Mouse (Mus musculus): ENCODE results near the gene Spty2d1. TPM values are rescaled to one million over a fixed set of nuclear protein-coding genes. Genes with fewer than 3 reads are reported as not detected.
A peak's percentile ranks its signal among the peaks of the same experiment; 100 is the strongest.
"Not testable (repeated sequence)": the region's sequence is repeated elsewhere in the genome, so short reads cannot be mapped to it uniquely, and the experiment has no call there.

Spty2d1 gene
- polyA plus RNA-seq, 1 experiment from 2014 or later: 15.2 TPM

GRCm38 (mm10) chr7:46999983-47000643, 8.1 kb downstream of the Spty2d1 start:
- Histone ChIP-seq H3K4me2 (ENCODE audit: low read depth, low read length) (no peak overlapping the region), H3K9me3 (ENCODE audit: control insufficient read depth, low read length) (no peaks in the 10 kb centered on the region), H3K27ac (ENCODE audit: low read length) (peak overlapping the region; percentile 33), H3K9ac (ENCODE audit: low read depth, low read length) (no peak overlapping the region), H3K4me1 (ENCODE audit: control insufficient read depth, insufficient read depth, low read length) (peaks cover 39% of the 10 kb centered on the region), H3K36me3 (ENCODE audit: control insufficient read depth, insufficient read depth, low read length) (peaks cover 12% of the 10 kb centered on the region), H3K4me3 (ENCODE audit: low read length) (no peak overlapping the region), H3K27me3 (replicated peaks; ENCODE audit: control insufficient read depth, insufficient read depth, low read length) (no peaks in the 10 kb centered on the region)
- peak; percentile 38; the same call in 1 of the 2 replicates for ATAC-seq
- 41% methylated on average over 8 of the region's 8 CpGs for WGBS

- Histone ChIP-seq H3K36me3 (ENCODE audit: control insufficient read depth, insufficient read depth, low read length) (peaks cover 15% of the 10 kb centered on the region), H3K4me2 (ENCODE audit: low read depth, low read length) (no peak overlapping the region), H3K9me3 (ENCODE audit: control insufficient read depth, low read length) (no peaks in the 10 kb centered on the region), H3K4me3 (ENCODE audit: low read length) (no peak overlapping the region), H3K4me1 (ENCODE audit: control insufficient read depth, insufficient read depth, low read length) (peaks cover 34% of the 10 kb centered on the region), H3K27ac (ENCODE audit: low read length) (peak overlapping the region; percentile 33; the same call in 1 of the 2 replicates), H3K9ac (ENCODE audit: low read depth, low read length) (no peak overlapping the region), H3K27me3 (replicated peaks; ENCODE audit: control insufficient read depth, insufficient read depth, low read length) (no peaks in the 10 kb centered on the region)
- ATAC-seq: peak; percentile 75
- WGBS: 83% methylated on average over 2 of the region's 2 CpGs
These were observed 9.3 kb downstream of the Spty2d1 start for GRCm38 (mm10) chr7:46998942-46999341.

GRCm38 (mm10) chr7:46997644-46998395, 10.4 kb downstream of the Spty2d1 start:
- ATAC-seq: no peak
- Histone ChIP-seq H3K27me3 (replicated peaks; ENCODE audit: control insufficient read depth, insufficient read depth, low read length) (no peaks in the 10 kb centered on the region), H3K27ac (ENCODE audit: low read length) (no peak overlapping the region), H3K4me2 (ENCODE audit: low read depth, low read length) (no peak overlapping the region), H3K9ac (ENCODE audit: low read depth, low read length) (no peak overlapping the region), H3K4me1 (ENCODE audit: control insufficient read depth, insufficient read depth, low read length) (peaks cover 32% of the 10 kb centered on the region), H3K9me3 (ENCODE audit: control insufficient read depth, low read length) (no peaks in the 10 kb centered on the region), H3K36me3 (ENCODE audit: control insufficient read depth, insufficient read depth, low read length) (peaks cover 18% of the 10 kb centered on the region), H3K4me3 (ENCODE audit: low read length) (no peak overlapping the region)
- WGBS: 76% methylated on average over 21 of the region's 21 CpGs

GRCm38 (mm10) chr7:46997008-46997407, 11.2 kb downstream of the Spty2d1 start:
- no peak overlapping the region for H3K4me2 ChIP-seq (ENCODE audit: low read depth, low read length)
- ATAC-seq: no peak
- 86% methylated on average over 4 of the region's 4 CpGs for WGBS
- no peak overlapping the region for H3K9ac ChIP-seq (ENCODE audit: low read depth, low read length)
- peaks cover 18% of the 10 kb centered on the region for H3K36me3 ChIP-seq (ENCODE audit: control insufficient read depth, insufficient read depth, low read length)
- H3K9me3 ChIP-seq (ENCODE audit: control insufficient read depth, low read length): no peaks in the 10 kb centered on the region
- no peak overlapping the region for H3K27ac ChIP-seq (ENCODE audit: low read length)
- no peak overlapping the region for H3K4me3 ChIP-seq (ENCODE audit: low read length)
- H3K4me1 ChIP-seq (ENCODE audit: control insufficient read depth, insufficient read depth, low read length): peaks cover 27% of the 10 kb centered on the region
- no peaks in the 10 kb centered on the region for H3K27me3 ChIP-seq (replicated peaks; ENCODE audit: control insufficient read depth, insufficient read depth, low read length)

GRCm38 (mm10) chr7:46995558-46995957, 12.7 kb downstream of the Spty2d1 start:
- Histone ChIP-seq H3K27ac (ENCODE audit: low read length) (no peak overlapping the region), H3K4me3 (ENCODE audit: low read length) (no peak overlapping the region), H3K9me3 (ENCODE audit: control insufficient read depth, low read length) (no peaks in the 10 kb centered on the region), H3K4me2 (ENCODE audit: low read depth, low read length) (no peak overlapping the region), H3K4me1 (ENCODE audit: control insufficient read depth, insufficient read depth, low read length) (peaks cover 16% of the 10 kb centered on the region), H3K36me3 (ENCODE audit: control insufficient read depth, insufficient read depth, low read length) (peaks cover 18% of the 10 kb centered on the region), H3K9ac (ENCODE audit: low read depth, low read length) (no peak overlapping the region), H3K27me3 (replicated peaks; ENCODE audit: control insufficient read depth, insufficient read depth, low read length) (no peaks in the 10 kb centered on the region)
- 85% methylated on average over 3 of the region's 3 CpGs for WGBS
- no peak for ATAC-seq

- H3K9ac ChIP-seq (ENCODE audit: low read depth, low read length): no peak overlapping the region
- no peak overlapping the region for H3K4me3 ChIP-seq (ENCODE audit: low read length)
- no peaks in the 10 kb centered on the region for H3K9me3 ChIP-seq (ENCODE audit: control insufficient read depth, low read length)
- H3K4me1 ChIP-seq (ENCODE audit: control insufficient read depth, insufficient read depth, low read length): no peaks in the 10 kb centered on the region; the same call in 1 of the 2 replicates
- H3K4me2 ChIP-seq (ENCODE audit: low read depth, low read length): no peak overlapping the region
- ATAC-seq: no peak
- peaks cover 16% of the 10 kb centered on the region for H3K36me3 ChIP-seq (ENCODE audit: control insufficient read depth, insufficient read depth, low read length)
- no peaks in the 10 kb centered on the region for H3K27me3 ChIP-seq (replicated peaks; ENCODE audit: control insufficient read depth, insufficient read depth, low read length)
- 83% methylated on average over 8 of the region's 8 CpGs for WGBS
- H3K27ac ChIP-seq (ENCODE audit: low read length): no peak overlapping the region
These were observed 15.1 kb downstream of the Spty2d1 start for GRCm38 (mm10) chr7:46993079-46993478.

GRCm38 (mm10) chr7:46989387-46989786, 18.8 kb downstream of the Spty2d1 start:
- WGBS: 67% methylated on average over 4 of the region's 4 CpGs
- not testable (repeated sequence) for H3K4me3 ChIP-seq (ENCODE audit: low read length); H3K9ac ChIP-seq (ENCODE audit: low read depth, low read length); H3K27me3 ChIP-seq (replicated peaks; ENCODE audit: control insufficient read depth, insufficient read depth, low read length); H3K4me2 ChIP-seq (ENCODE audit: low read depth, low read length); H3K36me3 ChIP-seq (ENCODE audit: control insufficient read depth, insufficient read depth, low read length); ATAC-seq; H3K27ac ChIP-seq (ENCODE audit: low read length); H3K9me3 ChIP-seq (ENCODE audit: control insufficient read depth, low read length)
- H3K4me1 ChIP-seq (ENCODE audit: control insufficient read depth, insufficient read depth, low read length): peaks cover 15% of the 10 kb centered on the region

- H3K36me3 ChIP-seq (ENCODE audit: control insufficient read depth, insufficient read depth, low read length): no peaks in the 10 kb centered on the region
These were observed 21.1 kb downstream of the Spty2d1 start for GRCm38 (mm10) chr7:46987073-46987472.

GRCm38 (mm10) chr7:46986646-46987045, 21.6 kb downstream of the Spty2d1 start:
- ATAC-seq: no peak

More at GRCm38 (mm10) chr7:46987073-46987472, 21.1 kb downstream of the Spty2d1 start:
- Histone ChIP-seq H3K4me1 (ENCODE audit: control insufficient read depth, insufficient read depth, low read length) (peaks cover 15% of the 10 kb centered on the region), H3K27ac (ENCODE audit: low read length) (peak overlapping the region; percentile 66), H3K9me3 (ENCODE audit: control insufficient read depth, low read length) (no peaks in the 10 kb centered on the region), H3K4me3 (ENCODE audit: low read length) (no peak overlapping the region), H3K27me3 (replicated peaks; ENCODE audit: control insufficient read depth, insufficient read depth, low read length) (no peaks in the 10 kb centered on the region), H3K4me2 (ENCODE audit: low read depth, low read length) (no peak overlapping the region), H3K9ac (ENCODE audit: low read depth, low read length) (no peak overlapping the region)
- 29% methylated on average over 2 of the region's 2 CpGs for WGBS
- 0 out of 2 replicates have a peak, but pooled peaks have one; percentile 31 for ATAC-seq

More at GRCm38 (mm10) chr7:46986646-46987045, 21.6 kb downstream of the Spty2d1 start:
- Histone ChIP-seq H3K4me3 (ENCODE audit: low read length) (no peak overlapping the region), H3K4me1 (ENCODE audit: control insufficient read depth, insufficient read depth, low read length) (peaks cover 15% of the 10 kb centered on the region), H3K4me2 (ENCODE audit: low read depth, low read length) (no peak overlapping the region), H3K27me3 (replicated peaks; ENCODE audit: control insufficient read depth, insufficient read depth, low read length) (no peaks in the 10 kb centered on the region), H3K27ac (ENCODE audit: low read length) (peak overlapping the region; percentile 66), H3K36me3 (ENCODE audit: control insufficient read depth, insufficient read depth, low read length) (no peaks in the 10 kb centered on the region), H3K9me3 (ENCODE audit: control insufficient read depth, low read length) (no peaks in the 10 kb centered on the region), H3K9ac (ENCODE audit: low read depth, low read length) (no peak overlapping the region)
- 41% methylated on average over 5 of the region's 5 CpGs for WGBS

Measured in intestine, embryonic 16.5 days (tissue).